Comparison of ENCODE assay signal across 24 mouse cellular contexts in genomic region chr7:46510806-46511205, GRCm38 (mm10).
DNase-seq lines count a peak whose midpoint lies in the region; ATAC-seq lines count a peak whose summit lies in the region.
"Had no signal": no experiment of that assay in that cellular context is flagged by ENCODE, and none has a peak within 500 bp of the region (broad histone marks: within the 10 kb centered on the region; RNA-seq: fewer than 3 reads in every experiment).

No protein-coding gene starts in this region.

- no peak overlapping the region for H3K4me3 ChIP-seq in hindbrain, embryonic 13.5 days
- no peak overlapping the region for H3K4me3 ChIP-seq in hindbrain, embryonic 12.5 days
- H3K4me3 ChIP-seq in midbrain, embryonic 15.5 days, result no peak overlapping the region
- H3K4me3 ChIP-seq in midbrain, embryonic 14.5 days (replicated peaks; ENCODE audit: low read depth, low read length), result no peak overlapping the region
- H3K4me3 ChIP-seq: embryonic facial prominence, embryonic 12.5 days; heart, adult 2 months; limb, embryonic 13.5 days; liver, embryonic 12.5 days; midbrain, embryonic 12.5 days; myocyte had no signal

- ATAC-seq in hindbrain, embryonic 13.5 days (ENCODE audit: low FRiP score), result no peak
- ATAC-seq in hindbrain, embryonic 12.5 days (ENCODE audit: low FRiP score), result no peak
- no peak for ATAC-seq in midbrain, embryonic 15.5 days (replicated peaks)
- ATAC-seq in midbrain, embryonic 14.5 days (ENCODE audit: low FRiP score, low TSS enrichment), result no peak
- ATAC-seq: intestine, postnatal 0 days; liver, embryonic 12.5 days had no signal

- H3K4me2 ChIP-seq in hindbrain, embryonic 13.5 days, result no peak overlapping the region
- no peak overlapping the region for H3K4me2 ChIP-seq in hindbrain, embryonic 12.5 days (replicated peaks)
- H3K4me2 ChIP-seq in midbrain, embryonic 15.5 days, result no peak overlapping the region
- no peak overlapping the region for H3K4me2 ChIP-seq in midbrain, embryonic 14.5 days (ENCODE audit: low read length)
- H3K4me2 ChIP-seq: embryonic facial prominence, embryonic 12.5 days; limb, embryonic 13.5 days; liver, embryonic 12.5 days had no signal

- H3K9ac ChIP-seq in hindbrain, embryonic 13.5 days, result 0 out of 2 replicates have a peak overlapping the region, but pooled peaks have one; percentile 62
- no peak overlapping the region for H3K9ac ChIP-seq in hindbrain, embryonic 12.5 days
- H3K9ac ChIP-seq in midbrain, embryonic 15.5 days, result no peak overlapping the region
- H3K9ac ChIP-seq in midbrain, embryonic 14.5 days (replicated peaks; ENCODE audit: low read length), result no peak overlapping the region
- H3K9ac ChIP-seq: embryonic facial prominence, embryonic 12.5 days; limb, embryonic 13.5 days; liver, embryonic 12.5 days; midbrain, embryonic 12.5 days had no signal

- no peaks in the 10 kb centered on the region for H3K9me3 ChIP-seq in hindbrain, embryonic 13.5 days
- H3K9me3 ChIP-seq in hindbrain, embryonic 12.5 days (replicated peaks), result no peaks in the 10 kb centered on the region
- no peaks in the 10 kb centered on the region for H3K9me3 ChIP-seq in midbrain, embryonic 15.5 days
- no peaks in the 10 kb centered on the region for H3K9me3 ChIP-seq in midbrain, embryonic 14.5 days (ENCODE audit: control insufficient read depth, low read length)
- H3K9me3 ChIP-seq: embryonic facial prominence, embryonic 12.5 days; liver, embryonic 12.5 days; midbrain, embryonic 12.5 days had no signal

- peak; percentile 37 for DNase-seq in cerebellum, adult 11 months
- no peak for DNase-seq in cerebellum, postnatal 4 days (ENCODE audit: low spot score in 2 of 2)
- DNase-seq in midbrain, embryonic 14.5 days, result no peak
- DNase-seq in heart, adult 9 months (ENCODE audit: low spot score in 2 of 2), result no peak
- DNase-seq in kidney, postnatal 36 days, result no peak
- DNase-seq: adrenal gland, postnatal 10 days; gastrocnemius, postnatal 36 days; heart, adult 2 months; kidney, postnatal 25 days; layer of hippocampus, adult 9-11 months; lung, adult 18-20 months; lung, postnatal 10 days; right cerebral cortex, adult 18-20 months; right cerebral cortex, postnatal 4 days; thymus, postnatal 36 days had no signal

- 72% methylated on average over 2 of the region's 2 CpGs for WGBS in hindbrain, embryonic 13.5 days
- WGBS in hindbrain, embryonic 12.5 days, result 74% methylated on average over 2 of the region's 2 CpGs
- WGBS in midbrain, embryonic 15.5 days, result 66% methylated on average over 2 of the region's 2 CpGs
- 69% methylated on average over 2 of the region's 2 CpGs for WGBS in midbrain, embryonic 14.5 days

- H3K4me1 ChIP-seq in hindbrain, embryonic 13.5 days (replicated peaks), result peaks cover 28% of the 10 kb centered on the region
- H3K4me1 ChIP-seq in hindbrain, embryonic 12.5 days, result peaks cover 21% of the 10 kb centered on the region
- peaks cover 26% of the 10 kb centered on the region for H3K4me1 ChIP-seq in midbrain, embryonic 15.5 days
- H3K4me1 ChIP-seq in midbrain, embryonic 14.5 days (ENCODE audit: control insufficient read depth, insufficient read depth, low read length), result peaks cover 11% of the 10 kb centered on the region
- H3K4me1 ChIP-seq: embryonic facial prominence, embryonic 12.5 days; limb, embryonic 13.5 days; liver, embryonic 12.5 days had no signal

- no peak overlapping the region for H3K27ac ChIP-seq in hindbrain, embryonic 13.5 days
- no peak overlapping the region for H3K27ac ChIP-seq in hindbrain, embryonic 12.5 days
- H3K27ac ChIP-seq in midbrain, embryonic 15.5 days, result 0 out of 2 replicates have a peak overlapping the region, but pooled peaks have one; percentile 77
- H3K27ac ChIP-seq in midbrain, embryonic 14.5 days (replicated peaks; ENCODE audit: low read depth, low read length), result no peak overlapping the region
- H3K27ac ChIP-seq: embryonic facial prominence, embryonic 12.5 days; heart, adult 2 months; limb, embryonic 13.5 days; liver, embryonic 12.5 days; midbrain, embryonic 12.5 days had no signal

- peaks cover 7% of the 10 kb centered on the region; the same call in 1 of the 2 replicates for H3K27me3 ChIP-seq in hindbrain, embryonic 13.5 days
- peaks cover 20% of the 10 kb centered on the region for H3K27me3 ChIP-seq in hindbrain, embryonic 12.5 days
- no peaks in the 10 kb centered on the region for H3K27me3 ChIP-seq in midbrain, embryonic 15.5 days (replicated peaks)
- no peaks in the 10 kb centered on the region for H3K27me3 ChIP-seq in midbrain, embryonic 14.5 days (ENCODE audit: control insufficient read depth, insufficient read depth, low read length)
- H3K27me3 ChIP-seq: embryonic facial prominence, embryonic 12.5 days; limb, embryonic 13.5 days; liver, embryonic 12.5 days; midbrain, embryonic 12.5 days had no signal

- no peaks in the 10 kb centered on the region for H3K36me3 ChIP-seq in hindbrain, embryonic 13.5 days
- no peaks in the 10 kb centered on the region for H3K36me3 ChIP-seq in hindbrain, embryonic 12.5 days
- no peaks in the 10 kb centered on the region for H3K36me3 ChIP-seq in midbrain, embryonic 15.5 days (replicated peaks)
- no peaks in the 10 kb centered on the region for H3K36me3 ChIP-seq in midbrain, embryonic 14.5 days (ENCODE audit: control insufficient read depth, insufficient read depth, low read length)
- H3K36me3 ChIP-seq: embryonic facial prominence, embryonic 12.5 days; limb, embryonic 13.5 days; liver, embryonic 12.5 days; midbrain, embryonic 12.5 days had no signal
